Comparison of ENCODE assay signal across 16 mouse cellular contexts in genomic region chr12:90283022-90283421, GRCm38 (mm10).
"Had no signal": no experiment of that assay in that cellular context is flagged by ENCODE, and none has a peak within 500 bp of the region (broad histone marks: within the 10 kb centered on the region; RNA-seq: fewer than 3 reads in every experiment).

No protein-coding gene starts in this region.

- H3K9me3 ChIP-seq: limb, embryonic 12.5 days; limb, embryonic 15.5 days had no signal

- H3K27me3 ChIP-seq: limb, embryonic 15.5 days had no signal

- H3K4me2 ChIP-seq: limb, embryonic 12.5 days; limb, embryonic 15.5 days; liver, embryonic 11.5 days; lung, embryonic 14.5 days had no signal

- H3K36me3 ChIP-seq: limb, embryonic 12.5 days; limb, embryonic 15.5 days had no signal

- H3K4me1 ChIP-seq: limb, embryonic 12.5 days; limb, embryonic 15.5 days had no signal

- H3K4me3 ChIP-seq: limb, embryonic 12.5 days; limb, embryonic 15.5 days had no signal

- ATAC-seq: liver, postnatal 0 days; lung, postnatal 0 days had no signal

- H3K27ac ChIP-seq: limb, embryonic 12.5 days; limb, embryonic 15.5 days; liver, embryonic 14.5 days; macrophage; stomach, postnatal 0 days had no signal

- H3K9ac ChIP-seq: limb, embryonic 12.5 days; limb, embryonic 15.5 days; liver, embryonic 14.5 days; liver, postnatal 0 days; lung, embryonic 14.5 days had no signal

- DNase-seq: kidney, postnatal 14 days; kidney, postnatal 4 days; left cerebral cortex, postnatal 4 days; liver, postnatal 0 days; lung, embryonic 14.5 days; midbrain, embryonic 14.5 days; thymus, adult 2 months; thymus, postnatal 14 days; thymus, postnatal 4 days had no signal
